Mouse (Mus musculus) adrenal gland, adult 8-10 months (tissue): Measurements from ENCODE around the gene Zbtb38. TPM values are rescaled to one million over a fixed set of nuclear protein-coding genes. Genes with fewer than 3 reads are reported as not detected.
"Not testable (repeated sequence)": the region's sequence is repeated elsewhere in the genome, so short reads cannot be mapped to it uniquely, and the experiment has no call there.

Experiments
- DNase-seq: peaks from one replicate; pipeline ENCODE4 v3.0.0; 2022
- total RNA-seq, 4 experiments: library from RNA; stranded (reverse); gene quantifications; 2 replicates each; pipeline ENCODE4 v1.2.4; 2022

Zbtb38 gene
- total RNA-seq, 4 experiments from 2014 or later, result 55.4 to 88.4 (median 70.5) TPM

GRCm38 (mm10) chr9:96684165-96684792, 68.4 kb downstream of the Zbtb38 start:
- no peak for DNase-seq

DNA sequence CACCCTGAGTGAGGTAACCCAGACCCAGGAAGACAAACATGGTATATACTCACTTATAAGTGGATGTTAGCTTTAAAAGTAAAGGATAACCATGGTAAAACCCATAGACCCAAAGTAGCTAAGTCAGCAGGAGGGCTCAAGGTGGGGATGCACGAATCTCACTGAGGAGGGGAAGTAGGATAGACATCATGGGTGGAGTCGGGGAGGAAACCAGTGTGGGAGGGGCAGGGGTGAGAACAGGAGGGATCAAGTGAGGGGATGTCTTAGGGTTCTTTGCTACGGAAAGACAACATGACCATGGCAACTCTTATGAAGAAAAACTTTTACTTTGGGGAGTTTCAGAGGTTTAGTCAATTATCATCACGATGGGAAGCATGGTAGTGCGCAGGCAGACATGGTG, 74.0 kb downstream of the Zbtb38 start:
- DNase-seq, result no peak

DNA sequence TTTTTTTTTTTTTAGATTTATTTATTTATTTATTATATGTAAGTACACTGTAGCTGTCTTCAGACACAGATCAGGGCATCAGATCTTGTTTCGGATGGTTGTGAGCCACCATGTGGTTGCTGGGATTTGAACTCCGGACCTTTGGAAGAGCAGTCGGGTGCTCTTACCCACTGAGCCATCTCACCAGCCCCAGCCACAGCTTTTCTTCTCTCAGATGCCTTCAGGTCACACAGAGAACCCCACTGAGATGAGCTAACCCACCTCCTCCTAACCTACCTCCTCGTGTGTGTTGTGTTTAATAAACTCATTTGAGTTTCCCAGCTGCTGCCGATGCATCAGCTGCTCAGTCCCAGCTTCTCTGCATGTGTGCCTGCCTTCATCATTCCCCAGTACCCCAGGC, 74.9 kb downstream of the Zbtb38 start:
- DNase-seq, result not testable (repeated sequence)

- no peak for DNase-seq
Measured at GRCm38 (mm10) chr9:96676671-96677070, 76.0 kb downstream of the Zbtb38 start.

DNA sequence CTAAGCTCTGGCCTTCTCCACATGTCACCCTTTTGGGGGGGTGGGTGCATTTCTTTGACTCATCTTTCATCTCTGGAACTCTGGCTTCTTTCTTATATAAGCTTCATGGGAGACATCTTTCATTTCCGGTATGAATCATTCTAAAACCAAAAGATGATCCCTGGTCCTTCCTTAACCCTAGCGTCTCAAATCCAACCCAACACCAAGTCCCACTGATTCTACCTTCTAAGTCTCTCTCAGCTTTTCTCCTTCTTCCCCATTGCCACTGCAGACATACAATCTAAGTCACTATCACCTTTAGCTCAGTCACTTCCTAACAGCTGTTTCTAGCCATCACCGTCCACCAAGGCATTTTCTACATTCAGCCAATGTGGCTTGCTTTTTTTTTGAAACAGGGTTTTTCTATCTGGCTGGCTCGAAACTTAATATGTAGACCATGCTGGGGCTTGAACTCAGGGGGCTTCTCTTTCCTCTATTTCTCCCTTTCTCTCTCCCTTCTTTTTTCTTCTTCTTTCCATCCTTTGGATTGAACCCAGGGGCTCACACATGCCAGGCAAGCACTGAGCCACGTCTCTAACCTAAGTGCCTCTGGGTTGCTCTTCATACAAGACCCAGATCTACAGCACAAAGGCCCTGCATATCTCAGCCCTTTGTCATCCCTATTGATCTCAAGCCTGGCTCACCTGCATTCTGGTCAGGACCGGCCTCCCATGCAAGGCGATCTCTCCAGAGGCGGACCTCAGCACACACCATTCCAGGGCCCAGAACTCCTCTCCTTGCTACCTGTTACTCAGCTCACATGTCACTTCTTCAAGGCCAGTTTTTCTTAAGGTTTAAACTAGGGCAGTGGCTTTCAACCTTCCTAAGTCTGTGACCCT, 76.6 kb downstream of the Zbtb38 start:
- DNase-seq, result no peak

- peak; percentile 66 for DNase-seq
Measured at GRCm38 (mm10) chr9:96675071-96675762, 77.4 kb downstream of the Zbtb38 start.

DNA sequence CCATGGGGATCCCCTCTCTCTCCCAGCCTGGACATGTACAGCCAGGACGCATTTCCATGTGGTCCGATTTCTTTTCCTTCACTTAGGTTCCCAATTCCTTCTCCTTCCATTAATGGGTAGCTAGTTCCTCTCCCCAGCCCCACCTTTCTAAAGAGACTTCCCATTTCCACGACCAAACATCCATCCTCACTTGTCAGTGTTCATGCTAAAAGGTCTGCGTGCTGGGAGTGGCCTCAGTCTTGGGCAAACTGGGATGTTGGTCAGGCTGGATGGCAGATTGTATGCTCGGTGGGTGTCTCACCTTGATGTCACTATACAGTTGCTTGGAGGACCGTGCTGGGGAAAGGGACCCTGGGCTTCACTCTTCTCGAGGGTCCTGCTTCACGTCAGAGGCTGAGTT, 78.3 kb downstream of the Zbtb38 start:
- DNase-seq, result no peak

- no peak for DNase-seq
Measured at GRCm38 (mm10) chr9:96672466-96672865, 80.2 kb downstream of the Zbtb38 start.

DNA sequence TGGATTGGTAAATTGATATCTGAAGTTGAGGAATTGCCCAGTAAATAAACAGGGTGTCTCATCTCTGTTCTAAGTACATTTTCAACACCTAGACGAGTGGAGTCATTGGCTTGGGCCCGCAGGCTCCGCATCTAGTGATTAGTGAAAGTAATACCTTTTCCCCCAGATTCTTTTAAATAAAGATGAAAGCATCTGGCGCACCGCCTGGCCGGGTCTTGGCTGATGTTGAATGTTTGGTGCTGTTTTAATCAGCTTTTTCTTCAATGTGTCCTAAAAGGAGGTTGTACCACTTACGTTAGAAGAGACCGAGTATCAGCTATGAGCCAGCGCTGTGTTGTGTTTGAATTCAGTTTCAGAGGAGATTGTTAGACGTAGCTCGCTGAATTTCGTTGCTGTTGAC, 81.4 kb downstream of the Zbtb38 start:
- DNase-seq, result no peak

DNA sequence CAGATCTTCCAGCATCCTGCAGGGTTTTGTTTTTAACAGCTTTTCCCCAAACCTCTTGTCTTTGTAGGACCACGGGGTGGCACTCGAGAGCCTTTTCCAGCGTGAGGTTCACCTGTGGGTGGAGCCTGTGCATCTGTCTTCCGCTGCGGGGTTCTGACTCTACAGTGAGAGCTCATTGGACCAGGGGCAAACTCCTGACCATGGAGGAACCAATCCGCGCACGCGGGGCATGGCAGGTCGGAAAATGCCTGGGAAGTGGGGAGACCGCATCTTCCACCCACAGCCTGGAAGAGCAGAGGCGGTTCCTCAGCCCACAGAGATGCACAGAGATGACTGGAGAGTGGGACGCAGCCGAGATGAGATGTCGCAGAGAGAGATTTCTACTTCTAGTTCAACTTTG, 82.8 kb downstream of the Zbtb38 start:
- peak; percentile 95 for DNase-seq

- DNase-seq, result peak; percentile 44
Measured at GRCm38 (mm10) chr9:96668628-96669027, 84.0 kb downstream of the Zbtb38 start.

- peak; percentile 23 for DNase-seq
Measured at GRCm38 (mm10) chr9:96660510-96661244, 92.0 kb downstream of the Zbtb38 start.

- no peak for DNase-seq
Measured at GRCm38 (mm10) chr9:96659801-96660200, 92.8 kb downstream of the Zbtb38 start.

- no peak for DNase-seq
Measured at GRCm38 (mm10) chr9:96653538-96653937, 99.1 kb downstream of the Zbtb38 start.

DNA sequence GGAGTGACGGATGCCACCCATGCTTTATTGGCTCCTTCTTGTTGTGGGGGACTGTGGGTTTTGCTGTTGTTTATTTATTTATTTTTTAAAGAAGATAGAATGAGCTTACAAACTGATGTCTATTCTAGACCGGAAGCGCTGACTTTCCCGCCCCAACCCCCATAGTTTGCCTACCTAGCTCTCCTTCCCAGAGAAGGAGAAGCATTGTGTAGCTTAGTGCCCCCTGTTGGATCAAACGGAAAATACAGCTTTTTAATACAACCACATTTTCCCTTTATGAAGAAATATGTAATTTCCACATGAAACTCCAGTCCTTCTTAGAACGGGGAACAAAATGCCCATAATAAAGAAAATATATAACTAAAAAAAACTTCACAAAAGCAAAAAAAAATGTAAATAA, 99.9 kb downstream of the Zbtb38 start:
- no peak for DNase-seq

GRCm38 (mm10) chr9:96650807-96651206, 101.8 kb downstream of the Zbtb38 start:
- DNase-seq, result no peak

- peak; percentile 63 for DNase-seq
Measured at GRCm38 (mm10) chr9:96649924-96650323, 102.7 kb downstream of the Zbtb38 start.

DNA sequence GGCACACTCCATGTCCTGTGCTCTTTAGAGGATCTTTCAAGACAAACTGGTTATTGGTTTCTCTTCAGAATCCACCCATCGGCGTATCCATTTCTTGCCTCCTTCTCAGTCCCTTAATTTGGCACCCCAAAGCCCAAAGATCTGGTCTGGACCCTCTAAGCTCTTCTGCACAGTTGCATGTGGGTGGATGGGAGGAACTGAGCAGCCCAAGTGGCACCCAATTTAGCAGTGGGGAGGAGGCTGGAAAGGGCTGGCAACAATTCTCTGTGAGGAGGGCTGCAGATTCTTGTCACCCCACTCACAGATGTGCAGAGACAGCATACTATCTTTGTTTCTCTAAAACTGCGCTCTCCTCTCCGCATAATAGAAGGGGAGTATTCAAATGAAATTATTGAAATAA, 103.3 kb downstream of the Zbtb38 start:
- DNase-seq, result no peak

DNA sequence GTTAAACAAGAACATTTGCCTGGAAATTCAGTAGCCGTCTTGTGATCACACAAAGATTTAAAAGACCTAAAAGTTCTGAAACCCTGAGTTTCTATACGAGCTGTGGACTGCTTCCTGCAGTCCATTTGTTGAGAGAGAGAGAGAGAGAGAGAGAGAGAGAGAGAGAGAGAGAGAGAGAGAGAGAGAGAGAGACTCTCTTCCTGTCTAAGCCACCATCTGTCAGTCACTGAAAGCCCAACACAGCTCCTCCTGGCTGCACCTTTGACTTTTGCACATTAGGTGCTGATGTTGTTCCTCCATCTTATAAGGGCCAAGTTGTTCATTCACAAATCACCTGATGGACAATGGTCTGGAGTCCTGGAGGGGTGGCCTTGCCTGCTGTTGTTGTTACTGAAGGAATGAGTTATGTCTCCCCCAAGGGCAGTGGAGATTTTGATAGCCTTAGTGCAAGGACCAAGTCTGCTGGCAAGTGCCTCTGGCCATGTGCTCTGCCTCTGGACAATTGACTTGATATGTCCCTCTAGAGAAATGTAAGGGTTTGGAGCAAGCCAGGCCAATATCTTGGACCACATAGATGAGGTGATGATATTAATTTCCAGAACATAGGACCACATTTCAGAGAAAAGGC, 105.8 kb downstream of the Zbtb38 start:
- DNase-seq, result peak; percentile 42

DNA sequence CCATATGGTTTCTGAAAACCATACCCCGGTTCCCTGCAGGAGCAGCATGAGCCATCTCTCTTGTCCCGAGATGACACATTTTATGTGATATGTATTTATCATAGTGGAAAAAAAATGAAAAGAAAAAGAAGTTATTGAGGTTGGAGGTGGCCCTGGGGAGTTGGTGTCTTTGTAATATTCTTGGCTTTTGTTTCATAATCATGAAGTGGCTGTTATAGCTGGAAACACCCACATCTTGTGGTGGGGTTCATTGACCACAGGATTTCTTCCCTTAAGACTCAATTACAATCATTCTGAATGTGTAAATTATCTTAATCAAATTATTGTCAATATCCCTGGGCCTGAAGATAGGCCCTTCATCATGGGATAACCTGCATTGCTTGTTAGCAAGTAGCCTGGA, 107.8 kb downstream of the Zbtb38 start:
- no peak for DNase-seq

- not testable (repeated sequence) for DNase-seq
Measured at GRCm38 (mm10) chr9:96644002-96644401, 108.6 kb downstream of the Zbtb38 start.

- no peak for DNase-seq
Measured at GRCm38 (mm10) chr9:96639451-96639850, 113.2 kb downstream of the Zbtb38 start.
